Mouse (Mus musculus) forebrain, embryonic 10.5 days (tissue): ENCODE measurements around the gene Bcl7b. TPM values are rescaled to one million over a fixed set of nuclear protein-coding genes. Genes with fewer than 3 reads are reported as not detected.
A peak's percentile ranks its signal among the peaks of the same experiment; 100 is the strongest.
"Not testable (repeated sequence)": the region's sequence is repeated elsewhere in the genome, so short reads cannot be mapped to it uniquely, and the experiment has no call there.

Experiments used
- DNase-seq: peaks from one replicate; pipeline ENCODE4 v3.0.0-alpha.2; 2017; ENCODE audit warnings: low spot score; ENCODE audit errors: extremely low spot score
- H3K27ac ChIP-seq: fragments of 300-500 bp; sonication (generic); 2 replicates; pipeline ENCODE4 v1.5.1; 2016; ENCODE audit warnings: mild to moderate bottlenecking
- H3K27me3 ChIP-seq: fragments of 300-500 bp; sonication (generic); 2 replicates; pipeline ENCODE4 v1.6.1; 2016; ENCODE audit warnings: mild to moderate bottlenecking; ENCODE audit not compliant: poor library complexity, severe bottlenecking
- H3K36me3 ChIP-seq: fragments of 300-500 bp; sonication (generic); replicated peaks from 2 replicates; pipeline ENCODE4 v1.6.1; 2016; ENCODE audit warnings: mild to moderate bottlenecking, moderate library complexity
- H3K4me1 ChIP-seq: fragments of 300-500 bp; sonication (generic); 2 replicates; pipeline ENCODE4 v1.6.1; 2016
- H3K4me3 ChIP-seq: fragments of 300-500 bp; sonication (generic); 2 replicates; pipeline ENCODE4 v1.5.1; 2016; ENCODE audit warnings: mild to moderate bottlenecking, moderate library complexity
- H3K9me3 ChIP-seq: fragments of 300-500 bp; sonication (generic); 2 replicates; pipeline ENCODE4 v1.6.1; 2016; ENCODE audit warnings: mild to moderate bottlenecking, moderate library complexity
- WGBS: fragments of 180-500 bp; shearing (Covaris S2); methylation state at CpG from one replicate; pipeline ENCODE4 v1.1.7; 2016; 5-methylcytosine and 5-hydroxymethylcytosine counted together
- polyA plus RNA-seq: library from polyadenylated mRNA; unstranded; fragments of >200 nt; fragmentation: Nextera tagmentation; extraction: Ambion mirVana; gene quantifications from 2 replicates; pipeline ENCODE4 v1.2.1, GENCODE M21; 2016

Bcl7b gene
- polyA plus RNA-seq, 1 experiment from 2014 or later = 44.4 TPM

- peak overlapping the region; percentile 100 for H3K4me3 ChIP-seq
- no peak overlapping the region for H3K27ac ChIP-seq
- peaks cover 7% of the 10 kb centered on the region for H3K9me3 ChIP-seq
- H3K27me3 ChIP-seq = no peaks in the 10 kb centered on the region
- peaks cover 49% of the 10 kb centered on the region for H3K4me1 ChIP-seq
- H3K36me3 ChIP-seq = peaks cover 64% of the 10 kb centered on the region
- DNase-seq = no peak
- 80% methylated on average over 2 of the region's 2 CpGs for WGBS
These were observed 21.4 kb downstream of the Bcl7b start for GRCm38 (mm10) chr5:135189281-135190022.

DNA sequence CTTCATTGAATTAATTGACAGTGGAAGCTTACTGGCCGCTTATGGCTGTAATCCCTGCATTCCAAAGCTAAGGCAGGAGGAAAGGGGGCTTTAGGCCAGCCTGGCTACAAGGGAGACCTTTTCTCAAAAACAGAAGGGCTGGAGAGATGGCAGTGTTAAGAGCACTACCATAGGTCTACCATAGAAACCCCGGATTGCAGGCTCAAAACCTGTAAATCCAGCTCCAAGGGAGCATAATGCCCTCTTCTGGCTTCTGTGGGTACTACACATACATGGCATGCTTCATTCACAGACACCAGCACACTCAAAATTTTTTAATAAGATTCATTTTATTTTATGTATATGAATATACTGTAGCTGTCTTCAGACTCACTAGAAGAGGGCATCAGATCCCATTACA is 23.5 kb downstream of the Bcl7b start:
- Histone ChIP-seq H3K27me3 (no peaks in the 10 kb centered on the region), H3K9me3 (no peaks in the 10 kb centered on the region), H3K4me3 (no peak overlapping the region), H3K36me3 (peaks cover 78% of the 10 kb centered on the region), H3K4me1 (peaks cover 41% of the 10 kb centered on the region), H3K27ac (no peak overlapping the region)
- 42% methylated on average over 2 of the region's 2 CpGs for WGBS
- DNase-seq = peak; percentile 63

DNA sequence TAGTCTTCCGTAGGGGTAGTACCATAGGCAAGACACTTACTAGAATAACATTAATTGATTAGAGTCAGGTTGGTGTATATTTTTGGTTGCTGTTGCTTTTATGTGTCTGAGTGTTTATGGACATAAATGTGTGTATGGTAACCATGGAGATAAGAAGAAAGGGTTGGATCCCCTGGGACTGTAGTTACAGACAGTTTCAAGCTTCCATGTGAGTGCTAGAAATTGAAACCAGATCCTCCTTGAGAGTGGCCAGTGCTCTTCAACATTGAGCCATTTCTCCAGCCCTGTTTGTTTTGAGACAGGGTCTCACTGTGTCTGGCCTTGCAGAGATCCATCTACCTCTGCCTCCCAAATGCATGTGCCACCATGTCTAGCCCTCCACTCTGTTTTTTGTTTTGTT is 24.3 kb downstream of the Bcl7b start:
- 96% methylated on average over 1 of the region's 1 CpGs for WGBS
- H3K9me3 ChIP-seq = no peaks in the 10 kb centered on the region
- no peak overlapping the region for H3K27ac ChIP-seq
- H3K4me1 ChIP-seq = peaks cover 40% of the 10 kb centered on the region
- DNase-seq = no peak
- no peaks in the 10 kb centered on the region for H3K27me3 ChIP-seq
- H3K4me3 ChIP-seq = no peak overlapping the region
- H3K36me3 ChIP-seq = peaks cover 86% of the 10 kb centered on the region

DNA sequence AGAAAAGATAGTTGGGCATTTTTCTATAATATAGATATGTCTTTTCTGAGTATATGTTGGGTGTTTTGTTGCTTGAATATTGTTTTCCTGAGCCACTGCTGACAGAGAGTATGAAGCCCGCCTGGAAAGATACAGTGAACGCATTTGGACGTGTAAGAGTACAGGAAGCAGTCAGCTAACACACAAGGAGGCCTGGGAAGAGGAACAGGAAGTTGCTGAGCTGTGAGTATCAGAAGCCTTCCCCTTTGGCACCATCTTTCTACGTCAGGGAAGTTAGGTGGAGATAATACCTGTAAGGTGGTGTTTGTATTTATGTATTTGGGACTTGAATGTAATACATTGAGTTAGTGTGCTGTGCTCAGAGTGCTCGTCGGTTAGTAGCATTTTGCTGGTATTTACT is 28.3 kb downstream of the Bcl7b start:
- DNase-seq = no peak
- Histone ChIP-seq H3K27ac (no peak overlapping the region), H3K27me3 (no peaks in the 10 kb centered on the region), H3K4me1 (peaks cover 16% of the 10 kb centered on the region), H3K9me3 (no peaks in the 10 kb centered on the region), H3K36me3 (peaks cover 100% of the 10 kb centered on the region), H3K4me3 (no peak overlapping the region)
- WGBS = 87% methylated on average over 6 of the region's 6 CpGs

DNA sequence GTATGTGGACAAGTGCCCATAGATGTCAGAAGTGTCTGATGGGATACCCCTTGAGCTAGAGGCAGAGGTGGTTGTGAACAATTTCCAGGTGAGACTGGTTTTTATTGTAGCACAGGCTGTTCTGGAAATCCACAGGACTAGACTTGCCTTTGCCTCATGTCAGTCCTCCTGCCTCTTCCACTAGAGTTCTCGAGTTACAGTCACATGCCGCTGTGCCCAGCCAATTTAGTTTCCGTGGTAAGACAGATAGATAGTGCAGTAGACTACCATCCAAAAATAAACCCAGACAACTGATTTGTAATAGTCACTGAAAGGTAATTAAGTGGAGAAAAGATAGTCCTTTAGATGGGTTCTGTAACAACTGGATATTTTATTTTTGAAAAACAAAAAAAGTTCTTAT is 34.7 kb downstream of the Bcl7b start:
- Histone ChIP-seq H3K4me1 (no peaks in the 10 kb centered on the region), H3K36me3 (peaks cover 96% of the 10 kb centered on the region), H3K4me3 (no peak overlapping the region), H3K27me3 (no peaks in the 10 kb centered on the region), H3K9me3 (no peaks in the 10 kb centered on the region), H3K27ac (no peak overlapping the region)
- 87% methylated on average over 3 of the region's 3 CpGs for WGBS
- DNase-seq = no peak

GRCm38 (mm10) chr5:135208197-135208596 is 40.1 kb downstream of the Bcl7b start:
- H3K4me1 ChIP-seq = no peaks in the 10 kb centered on the region
- WGBS = 95% methylated on average over 1 of the region's 1 CpGs
- no peak overlapping the region for H3K27ac ChIP-seq
- H3K9me3 ChIP-seq = no peaks in the 10 kb centered on the region
- DNase-seq = no peak
- H3K4me3 ChIP-seq = no peak overlapping the region
- H3K27me3 ChIP-seq = no peaks in the 10 kb centered on the region
- peaks cover 99% of the 10 kb centered on the region for H3K36me3 ChIP-seq

DNA sequence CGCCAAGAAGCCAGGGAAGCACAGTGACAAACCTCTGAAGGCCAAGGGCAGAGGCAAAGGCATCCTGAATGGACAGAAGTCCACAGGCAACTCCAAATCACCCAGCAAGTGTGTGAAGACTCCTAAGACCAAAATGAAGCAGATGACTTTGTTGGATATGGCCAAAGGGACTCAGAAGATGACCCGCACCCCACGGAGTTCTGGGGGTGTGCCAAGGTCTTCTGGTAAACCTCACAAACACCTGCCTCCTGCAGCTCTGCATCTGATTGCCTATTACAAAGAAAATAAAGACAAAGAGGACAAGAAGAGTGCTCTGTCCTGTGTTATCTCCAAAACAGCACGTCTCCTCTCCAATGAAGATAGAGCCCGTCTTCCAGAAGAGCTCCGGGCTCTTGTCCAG is 48.8 kb downstream of the Bcl7b start:
- Histone ChIP-seq H3K27ac (no peak overlapping the region), H3K4me3 (no peak overlapping the region), H3K4me1 (no peaks in the 10 kb centered on the region), H3K9me3 (no peaks in the 10 kb centered on the region), H3K27me3 (no peaks in the 10 kb centered on the region), H3K36me3 (peaks cover 100% of the 10 kb centered on the region)
- WGBS = 95% methylated on average over 6 of the region's 6 CpGs
- DNase-seq = no peak

DNA sequence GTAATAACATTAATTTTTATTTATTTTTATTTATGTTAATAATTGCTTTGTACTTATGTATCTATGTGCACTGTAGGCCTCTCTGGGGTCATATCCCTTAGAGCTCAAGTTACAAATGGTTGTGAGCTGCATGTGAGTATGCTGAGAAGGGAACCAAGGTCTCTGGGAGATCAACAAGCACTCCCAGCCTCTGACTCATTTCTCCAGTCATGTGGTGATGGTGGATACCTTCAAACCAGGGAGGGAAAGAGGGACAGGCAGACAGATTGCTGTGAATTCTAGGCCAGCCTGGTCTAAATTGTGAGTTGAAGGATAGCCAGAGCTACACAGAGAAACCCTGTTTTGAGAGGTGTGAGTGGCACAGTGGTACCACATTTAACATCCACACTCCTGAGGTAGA is 52.9 kb downstream of the Bcl7b start:
- no peaks in the 10 kb centered on the region for H3K27me3 ChIP-seq
- H3K27ac ChIP-seq = no peak overlapping the region
- DNase-seq = no peak
- no peak overlapping the region for H3K4me3 ChIP-seq
- no peaks in the 10 kb centered on the region for H3K4me1 ChIP-seq
- H3K9me3 ChIP-seq = no peaks in the 10 kb centered on the region
- peaks cover 100% of the 10 kb centered on the region for H3K36me3 ChIP-seq

GRCm38 (mm10) chr5:135222066-135222465 is 54.0 kb downstream of the Bcl7b start:
- Histone ChIP-seq H3K36me3 (peaks cover 100% of the 10 kb centered on the region), H3K27ac (no peak overlapping the region), H3K4me3 (no peak overlapping the region), H3K27me3 (no peaks in the 10 kb centered on the region), H3K9me3 (no peaks in the 10 kb centered on the region), H3K4me1 (no peaks in the 10 kb centered on the region)
- no peak for DNase-seq
- WGBS = 96% methylated on average over 7 of the region's 7 CpGs

- no peak for DNase-seq
- Histone ChIP-seq H3K4me1 (no peaks in the 10 kb centered on the region), H3K4me3 (no peak overlapping the region), H3K27me3 (no peaks in the 10 kb centered on the region), H3K9me3 (no peaks in the 10 kb centered on the region), H3K27ac (no peak overlapping the region), H3K36me3 (peaks cover 100% of the 10 kb centered on the region)
- 91% methylated on average over 3 of the region's 3 CpGs for WGBS
These were observed 56.1 kb downstream of the Bcl7b start for GRCm38 (mm10) chr5:135224169-135224568.

- H3K9me3 ChIP-seq, H3K4me3 ChIP-seq, H3K4me1 ChIP-seq, DNase-seq, H3K27ac ChIP-seq, H3K27me3 ChIP-seq: not testable (repeated sequence)
- 94% methylated on average over 4 of the region's 4 CpGs for WGBS
- H3K36me3 ChIP-seq = peaks cover 99% of the 10 kb centered on the region
These were observed 57.8 kb downstream of the Bcl7b start for GRCm38 (mm10) chr5:135225879-135226278.

DNA sequence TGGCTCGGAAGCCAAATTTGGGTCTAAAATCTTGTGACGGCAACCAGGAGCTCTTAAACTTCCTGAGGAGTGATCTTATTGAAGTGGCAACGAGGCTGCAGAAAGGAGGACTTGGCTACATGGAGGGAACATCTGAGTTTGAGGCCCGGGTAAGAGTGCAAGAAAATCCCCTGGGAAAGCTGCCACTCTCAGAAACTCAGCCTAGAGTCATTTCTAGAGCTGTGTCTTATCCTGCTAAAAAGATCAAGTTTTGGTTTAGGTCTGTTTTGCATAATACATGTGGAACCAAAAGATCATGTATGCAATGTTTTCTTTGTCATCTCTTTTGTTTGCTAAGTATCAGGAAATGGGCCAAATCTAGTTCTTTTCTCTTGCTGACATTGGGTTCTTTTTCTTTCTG is 62.1 kb downstream of the Bcl7b start:
- Histone ChIP-seq H3K27ac (no peak overlapping the region), H3K4me3 (no peak overlapping the region), H3K36me3 (peaks cover 98% of the 10 kb centered on the region), H3K9me3 (no peaks in the 10 kb centered on the region), H3K4me1 (no peaks in the 10 kb centered on the region), H3K27me3 (no peaks in the 10 kb centered on the region)
- 95% methylated on average over 4 of the region's 4 CpGs for WGBS
- no peak for DNase-seq
